Mouse (Mus musculus) embryonic facial prominence, embryonic 15.5 days (tissue): ENCODE data around the gene Myh6. TPM values are rescaled to one million over a fixed set of nuclear protein-coding genes. Genes with fewer than 3 reads are reported as not detected.
A peak's percentile ranks its signal among the peaks of the same experiment; 100 is the strongest.
"Not testable (repeated sequence)": the region's sequence is repeated elsewhere in the genome, so short reads cannot be mapped to it uniquely, and the experiment has no call there.

Experiments used
- ATAC-seq: fragments of 200-750 bp; cut with Nextera tagmentation; 2 replicates; pipeline ENCODE4 v1.8.0; 2017; ENCODE audit warnings: low read depth, moderate TSS enrichment; ENCODE audit not compliant: insufficient number of reproducible peaks, low FRiP score, low TSS enrichment
- H3K27ac ChIP-seq: fragments of 300-500 bp; sonication (generic); replicated peaks from 2 replicates; pipeline ENCODE4 v1.5.1; 2015; ENCODE audit warnings: mild to moderate bottlenecking, inconsistent platforms
- H3K27me3 ChIP-seq: fragments of 300-500 bp; sonication (generic); 2 replicates; pipeline ENCODE4 v1.6.1; 2015; ENCODE audit warnings: inconsistent platforms
- H3K36me3 ChIP-seq: fragments of 300-500 bp; sonication (generic); 2 replicates; pipeline ENCODE4 v1.6.1; 2015; ENCODE audit warnings: mild to moderate bottlenecking, inconsistent platforms
- H3K4me1 ChIP-seq: fragments of 300-500 bp; sonication (generic); 2 replicates; pipeline ENCODE4 v1.6.1; 2015; ENCODE audit warnings: inconsistent platforms
- H3K4me2 ChIP-seq: fragments of 300-500 bp; sonication (generic); replicated peaks from 2 replicates; pipeline ENCODE4 v1.6.1; 2015; ENCODE audit warnings: mild to moderate bottlenecking, inconsistent platforms
- H3K4me3 ChIP-seq: fragments of 300-500 bp; sonication (generic); replicated peaks from 2 replicates; pipeline ENCODE4 v1.5.1; 2015; ENCODE audit warnings: mild to moderate bottlenecking, inconsistent platforms
- H3K9ac ChIP-seq: fragments of 300-500 bp; sonication (generic); 2 replicates; pipeline ENCODE4 v1.6.1; 2015; ENCODE audit warnings: inconsistent platforms
- H3K9me3 ChIP-seq: fragments of 300-500 bp; sonication (generic); replicated peaks from 2 replicates; pipeline ENCODE4 v1.6.1; 2016; ENCODE audit warnings: inconsistent platforms
- WGBS: fragments of 180-500 bp; shearing (Covaris S2); methylation state at CpG from one replicate; pipeline ENCODE4 v1.1.7; 2015; 5-methylcytosine and 5-hydroxymethylcytosine counted together
- polyA plus RNA-seq: library from polyadenylated mRNA; unstranded; fragments of >200 nt; fragmentation: Nextera tagmentation; extraction: Ambion mirVana; gene quantifications from 2 replicates; pipeline ENCODE4 v1.2.1, GENCODE M21; 2015

The Myh6 gene
- polyA plus RNA-seq, 1 experiment from 2014 or later = 3.0 TPM

- Histone ChIP-seq H3K4me3 (no peak overlapping the region), H3K4me2 (no peak overlapping the region), H3K36me3 (no peaks in the 10 kb centered on the region), H3K27ac (no peak overlapping the region; the same call in 1 of the 2 replicates), H3K4me1 (peaks cover 7% of the 10 kb centered on the region), H3K27me3 (no peaks in the 10 kb centered on the region), H3K9me3 (no peaks in the 10 kb centered on the region), H3K9ac (no peak overlapping the region)
- ATAC-seq = 0 out of 2 replicates have a peak, but pooled peaks have one; percentile 36
- 69% methylated on average over 18 of the region's 18 CpGs for WGBS
Measured at GRCm38 (mm10) chr14:55003878-55004855, 37.4 kb upstream of the Myh6 start.

GRCm38 (mm10) chr14:55002687-55003120, 36.0 kb upstream of the Myh6 start:
- H3K27me3 ChIP-seq = no peaks in the 10 kb centered on the region
- no peak overlapping the region for H3K27ac ChIP-seq
- no peaks in the 10 kb centered on the region for H3K9me3 ChIP-seq
- no peak for ATAC-seq
- no peaks in the 10 kb centered on the region for H3K36me3 ChIP-seq
- 61% methylated on average over 7 of the region's 7 CpGs for WGBS
- peaks cover 7% of the 10 kb centered on the region for H3K4me1 ChIP-seq
- H3K9ac ChIP-seq = no peak overlapping the region
- H3K4me2 ChIP-seq = no peak overlapping the region
- no peak overlapping the region for H3K4me3 ChIP-seq

GRCm38 (mm10) chr14:55001938-55002686, 35.4 kb upstream of the Myh6 start:
- Histone ChIP-seq H3K27me3 (no peaks in the 10 kb centered on the region), H3K36me3 (no peaks in the 10 kb centered on the region), H3K4me3 (no peak overlapping the region), H3K4me2 (no peak overlapping the region), H3K4me1 (peaks cover 10% of the 10 kb centered on the region), H3K9me3 (no peaks in the 10 kb centered on the region), H3K27ac (no peak overlapping the region), H3K9ac (no peak overlapping the region)
- 40% methylated on average over 12 of the region's 12 CpGs for WGBS
- ATAC-seq = no peak

- H3K27me3 ChIP-seq = no peaks in the 10 kb centered on the region
- no peaks in the 10 kb centered on the region for H3K9me3 ChIP-seq
- H3K36me3 ChIP-seq = no peaks in the 10 kb centered on the region
- ATAC-seq = no peak
- peaks cover 11% of the 10 kb centered on the region for H3K4me1 ChIP-seq
- no peak overlapping the region for H3K9ac ChIP-seq
- no peak overlapping the region for H3K27ac ChIP-seq
- H3K4me2 ChIP-seq = no peak overlapping the region
- no peak overlapping the region for H3K4me3 ChIP-seq
- 100% methylated on average over 2 of the region's 2 CpGs for WGBS
Measured at GRCm38 (mm10) chr14:55001446-55001845, 34.7 kb upstream of the Myh6 start.

- Histone ChIP-seq H3K4me3 (no peak overlapping the region), H3K9me3 (no peaks in the 10 kb centered on the region), H3K4me1 (peaks cover 12% of the 10 kb centered on the region), H3K4me2 (no peak overlapping the region), H3K27ac (no peak overlapping the region), H3K27me3 (no peaks in the 10 kb centered on the region), H3K36me3 (no peaks in the 10 kb centered on the region), H3K9ac (no peak overlapping the region)
- 76% methylated on average over 6 of the region's 6 CpGs for WGBS
- no peak for ATAC-seq
Measured at GRCm38 (mm10) chr14:55000814-55001213, 34.1 kb upstream of the Myh6 start.

GRCm38 (mm10) chr14:54999868-55000267, 33.1 kb upstream of the Myh6 start:
- not testable (repeated sequence) for H3K36me3 ChIP-seq, H3K4me3 ChIP-seq, H3K9ac ChIP-seq, H3K27me3 ChIP-seq, H3K4me2 ChIP-seq, H3K27ac ChIP-seq, ATAC-seq, H3K9me3 ChIP-seq
- H3K4me1 ChIP-seq = peaks cover 16% of the 10 kb centered on the region
- WGBS = 75% methylated on average over 5 of the region's 5 CpGs

GRCm38 (mm10) chr14:54998680-54999079, 32.0 kb upstream of the Myh6 start:
- no peak for ATAC-seq
- Histone ChIP-seq H3K4me2 (no peak overlapping the region), H3K27me3 (no peaks in the 10 kb centered on the region)

GRCm38 (mm10) chr14:54997297-54997696, 30.6 kb upstream of the Myh6 start:
- no peak overlapping the region for H3K4me2 ChIP-seq
- peak; percentile 61; the same call in 1 of the 2 replicates for ATAC-seq
- H3K36me3 ChIP-seq = no peaks in the 10 kb centered on the region
- H3K4me3 ChIP-seq = no peak overlapping the region
- no peak overlapping the region for H3K9ac ChIP-seq
- H3K27me3 ChIP-seq = no peaks in the 10 kb centered on the region
- H3K4me1 ChIP-seq = peaks cover 17% of the 10 kb centered on the region
- H3K27ac ChIP-seq = peak overlapping the region; percentile 66; the same call in 1 of the 2 replicates
- no peaks in the 10 kb centered on the region for H3K9me3 ChIP-seq
- 46% methylated on average over 4 of the region's 4 CpGs for WGBS

More at GRCm38 (mm10) chr14:54998680-54999079, 32.0 kb upstream of the Myh6 start:
- H3K4me3 ChIP-seq = no peak overlapping the region
- H3K4me1 ChIP-seq = peaks cover 23% of the 10 kb centered on the region
- no peaks in the 10 kb centered on the region for H3K36me3 ChIP-seq
- H3K9ac ChIP-seq = no peak overlapping the region
- no peaks in the 10 kb centered on the region for H3K9me3 ChIP-seq
- H3K27ac ChIP-seq = no peak overlapping the region

- Histone ChIP-seq H3K9ac (no peak overlapping the region), H3K36me3 (no peaks in the 10 kb centered on the region), H3K27me3 (no peaks in the 10 kb centered on the region), H3K9me3 (no peaks in the 10 kb centered on the region), H3K4me1 (peaks cover 17% of the 10 kb centered on the region), H3K27ac (peak overlapping the region; percentile 66), H3K4me3 (no peak overlapping the region), H3K4me2 (no peak overlapping the region)
- ATAC-seq = 0 out of 2 replicates have a peak, but pooled peaks have one; percentile 36
- 52% methylated on average over 9 of the region's 9 CpGs for WGBS
Measured at GRCm38 (mm10) chr14:54996793-54997192, 30.1 kb upstream of the Myh6 start.

GRCm38 (mm10) chr14:54995457-54996138, 28.9 kb upstream of the Myh6 start:
- ATAC-seq = no peak
- H3K4me2 ChIP-seq = no peak overlapping the region
- peaks cover 17% of the 10 kb centered on the region for H3K4me1 ChIP-seq
- H3K36me3 ChIP-seq = no peaks in the 10 kb centered on the region
- H3K9me3 ChIP-seq = no peaks in the 10 kb centered on the region
- no peaks in the 10 kb centered on the region for H3K27me3 ChIP-seq
- no peak overlapping the region for H3K9ac ChIP-seq
- 0 out of 2 replicates have a peak overlapping the region, but pooled peaks have one; percentile 41 for H3K27ac ChIP-seq
- H3K4me3 ChIP-seq = no peak overlapping the region
- WGBS = 33% methylated on average over 14 of the region's 14 CpGs

GRCm38 (mm10) chr14:54994869-54995186, 28.1 kb upstream of the Myh6 start:
- H3K4me1 ChIP-seq = peaks cover 17% of the 10 kb centered on the region
- H3K4me2 ChIP-seq = no peak overlapping the region
- H3K27ac ChIP-seq = no peak overlapping the region
- no peaks in the 10 kb centered on the region for H3K27me3 ChIP-seq
- H3K36me3 ChIP-seq = no peaks in the 10 kb centered on the region
- ATAC-seq = no peak
- H3K4me3 ChIP-seq = no peak overlapping the region
- H3K9ac ChIP-seq = no peak overlapping the region
- H3K9me3 ChIP-seq = no peaks in the 10 kb centered on the region
